Comparison of ENCODE assay signal across 21 mouse cellular contexts in the genomic region with DNA sequence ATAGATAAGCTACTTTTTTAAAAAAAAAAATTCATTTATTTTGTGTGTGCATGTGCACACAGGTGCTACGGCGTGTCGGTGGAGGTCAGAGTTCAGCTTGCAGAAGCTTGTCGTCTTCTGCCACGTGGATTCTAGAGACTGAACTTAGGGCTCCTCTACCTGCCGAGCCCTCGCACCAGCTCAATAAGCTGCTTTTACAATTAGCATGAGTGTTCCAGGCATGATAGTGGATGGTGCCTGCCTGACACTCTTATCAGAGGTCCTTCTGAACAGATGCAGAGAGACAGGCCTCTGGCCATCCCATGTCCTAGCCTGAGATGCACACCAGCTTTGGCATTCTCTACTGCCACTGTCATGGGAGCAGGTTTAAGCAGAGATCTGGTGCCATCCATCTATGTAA. TPM values are rescaled to one million over a fixed set of nuclear protein-coding genes. Genes with fewer than 3 reads are reported as not detected.
DNase-seq lines count a peak whose midpoint lies in the region; ATAC-seq and TF ChIP-seq lines count a peak whose summit lies in the region.
"Had no signal": no experiment of that assay in that cellular context is flagged by ENCODE, and none has a peak within 500 bp of the region (broad histone marks: within the 10 kb centered on the region; RNA-seq: fewer than 3 reads in every experiment).

No protein-coding gene starts in this region.

- TF ChIP-seq POLR2A in spleen, adult 2 months (IDR thresholded peaks at IDR 0.05; ENCODE audit: low read depth, low read length): no peak

- peak overlapping the region; percentile 6; the same call in 1 of the 2 replicates for H3K4me3 ChIP-seq in spleen, adult 2 months (ENCODE audit: extremely low read depth, insufficient read depth, insufficient read length)
- H3K4me3 ChIP-seq in liver, embryonic 16.5 days (ENCODE audit: low read depth, low read length): no peak overlapping the region
- no peak overlapping the region for H3K4me3 ChIP-seq in stomach, postnatal 0 days (ENCODE audit: low read depth, low read length)
- H3K4me3 ChIP-seq in forebrain, embryonic 16.5 days (replicated peaks; ENCODE audit: low read length): no peak overlapping the region
- H3K4me3 ChIP-seq: embryonic facial prominence, embryonic 10.5 days; heart, adult 2 months had no signal

- peaks cover 7% of the 10 kb centered on the region for H3K36me3 ChIP-seq in spleen, adult 2 months (ENCODE audit: control insufficient read depth, insufficient read depth, low read length)
- no peaks in the 10 kb centered on the region for H3K36me3 ChIP-seq in liver, embryonic 16.5 days (ENCODE audit: control insufficient read depth, insufficient read depth)
- H3K36me3 ChIP-seq in stomach, postnatal 0 days (ENCODE audit: control insufficient read depth, insufficient read depth, low read length): no peaks in the 10 kb centered on the region
- no peaks in the 10 kb centered on the region for H3K36me3 ChIP-seq in forebrain, embryonic 16.5 days (ENCODE audit: control insufficient read depth, insufficient read depth)
- H3K36me3 ChIP-seq: embryonic facial prominence, embryonic 10.5 days had no signal

- TF ChIP-seq EP300 in stomach, postnatal 0 days (optimal IDR thresholded peaks at IDR 0.05): no peak

- 73% methylated on average over 7 of the region's 7 CpGs for WGBS in spleen, adult 2 months
- WGBS in liver, embryonic 16.5 days (ENCODE audit: insufficient replicate concordance): 34% methylated on average over 7 of the region's 7 CpGs
- WGBS in stomach, postnatal 0 days: 75% methylated on average over 7 of the region's 7 CpGs
- 93% methylated on average over 7 of the region's 7 CpGs for WGBS in forebrain, embryonic 16.5 days

- peaks cover 27% of the 10 kb centered on the region for H3K4me1 ChIP-seq in spleen, adult 2 months (ENCODE audit: control insufficient read depth, insufficient read depth, insufficient read length)
- H3K4me1 ChIP-seq in liver, embryonic 16.5 days (ENCODE audit: control insufficient read depth, low read depth, low read length): peaks cover 10% of the 10 kb centered on the region
- H3K4me1 ChIP-seq in stomach, postnatal 0 days (replicated peaks; ENCODE audit: control insufficient read depth, insufficient read depth): no peaks in the 10 kb centered on the region
- peaks cover 2% of the 10 kb centered on the region; the same call in 1 of the 2 replicates for H3K4me1 ChIP-seq in forebrain, embryonic 16.5 days (replicated peaks; ENCODE audit: control insufficient read depth, insufficient read depth, low read length)

- no peaks in the 10 kb centered on the region for H3K9me3 ChIP-seq in liver, embryonic 16.5 days (replicated peaks; ENCODE audit: control insufficient read depth, low read length)
- no peaks in the 10 kb centered on the region for H3K9me3 ChIP-seq in stomach, postnatal 0 days (ENCODE audit: control insufficient read depth, low read length)
- H3K9me3 ChIP-seq in forebrain, embryonic 16.5 days (ENCODE audit: control insufficient read depth, low read length): no peaks in the 10 kb centered on the region
- H3K9me3 ChIP-seq: embryonic facial prominence, embryonic 10.5 days had no signal

- no peaks in the 10 kb centered on the region for H3K27me3 ChIP-seq in spleen, adult 2 months (ENCODE audit: control insufficient read depth, insufficient read depth, low read length)
- no peaks in the 10 kb centered on the region for H3K27me3 ChIP-seq in liver, embryonic 16.5 days (ENCODE audit: control insufficient read depth, insufficient read depth, low read depth, low read length)
- H3K27me3 ChIP-seq in stomach, postnatal 0 days (ENCODE audit: control insufficient read depth, insufficient read depth, low read length): no peaks in the 10 kb centered on the region
- H3K27me3 ChIP-seq in forebrain, embryonic 16.5 days (replicated peaks; ENCODE audit: control insufficient read depth, insufficient read depth, low read length): no peaks in the 10 kb centered on the region

- H3K27ac ChIP-seq in spleen, adult 2 months (ENCODE audit: insufficient read depth, low read length): no peak overlapping the region
- H3K27ac ChIP-seq in liver, embryonic 16.5 days (ENCODE audit: low read length): no peak overlapping the region
- no peak overlapping the region for H3K27ac ChIP-seq in stomach, postnatal 0 days (replicated peaks)
- no peak overlapping the region for H3K27ac ChIP-seq in forebrain, embryonic 16.5 days (ENCODE audit: low read length)
- H3K27ac ChIP-seq: embryonic facial prominence, embryonic 10.5 days; heart, adult 2 months; hindbrain, embryonic 14.5 days had no signal

- peak; percentile 79 for ATAC-seq in liver, embryonic 16.5 days (ENCODE audit: low read depth)
- ATAC-seq in stomach, postnatal 0 days (ENCODE audit: low FRiP score, low TSS enrichment): no peak
- no peak for ATAC-seq in forebrain, embryonic 16.5 days

- H3K9ac ChIP-seq in liver, embryonic 16.5 days (ENCODE audit: low read depth, low read length): no peak overlapping the region
- no peak overlapping the region for H3K9ac ChIP-seq in stomach, postnatal 0 days (ENCODE audit: low read length)
- H3K9ac ChIP-seq in forebrain, embryonic 16.5 days (replicated peaks; ENCODE audit: low read depth, low read length): no peak overlapping the region
- H3K9ac ChIP-seq: hindbrain, embryonic 14.5 days had no signal

- no peak overlapping the region for H3K4me2 ChIP-seq in liver, embryonic 16.5 days (ENCODE audit: low read depth, low read length)
- no peak overlapping the region for H3K4me2 ChIP-seq in stomach, postnatal 0 days (replicated peaks; ENCODE audit: low read depth)
- H3K4me2 ChIP-seq in forebrain, embryonic 16.5 days (ENCODE audit: low read length): no peak overlapping the region
- H3K4me2 ChIP-seq: hindbrain, embryonic 14.5 days had no signal

- TF ChIP-seq CTCF in spleen, adult 2 months (IDR thresholded peaks at IDR 0.05; ENCODE audit: extremely low read depth, insufficient read depth, insufficient read length, insufficient replicate concordance): no peak
- TF ChIP-seq CTCF in stomach, postnatal 0 days (IDR thresholded peaks at IDR 0.05; ENCODE audit: low read depth): no peak

- no peak for DNase-seq in spleen, adult 2 months (ENCODE audit: low read depth in 1 of 2, low spot score in 2 of 2)
- no peak for DNase-seq in spleen, adult 18-20 months
- peak; percentile 56 for DNase-seq in liver
- peak; percentile 13 for DNase-seq in stomach, postnatal 0 days (ENCODE audit: low spot score)
- DNase-seq in thymus, postnatal 4 days: no peak
- DNase-seq in natural killer cell, adult 2 months (ENCODE audit: low spot score in 2 of 2): no peak
- DNase-seq: adrenal gland, postnatal 25 days; cerebellum, adult 11-12 months; cerebellum, postnatal 10 days; gastrocnemius, postnatal 36 days; heart, adult 2 months; heart, postnatal 36 days; kidney, adult 9 months; kidney, postnatal 25 days; layer of hippocampus, postnatal 36 days; lung, adult 18-20 months; lung, postnatal 10 days had no signal

RNA-seq across cellular contexts. Expression of a gene that starts 55.7 kb away (rescaled TPM):
- polyA plus RNA-seq in spleen, adult 2 months (2012; rRNA removed): 36.6 and 47.5 TPM in 2 replicates
- polyA plus RNA-seq in liver, embryonic 16.5 days (2015; fragmentation: Nextera tagmentation; extraction: Ambion mirVana): 6.2 and 8.4 TPM in 2 replicates
- polyA plus RNA-seq in stomach, postnatal 0 days (2015; fragmentation: Nextera tagmentation; extraction: Ambion mirVana): 3.3 and 3.4 TPM in 2 replicates
- 0.56 and 1.4 TPM in 2 replicates for polyA plus RNA-seq in forebrain, embryonic 16.5 days (2015; fragmentation: Nextera tagmentation; extraction: Ambion mirVana)

Comparison
In these comparisons a context has a peak if more than half of its experiments do, and no peak if none do; other contexts are left out.
1. DNase-seq: peak in liver (single experiment) and stomach, postnatal 0 days (single experiment); none in spleen, adult 2 months (0 of 2), spleen, adult 18-20 months (0 of 2), thymus, postnatal 4 days (single experiment) and natural killer cell, adult 2 months (0 of 2).